Mouse (Mus musculus): ENCODE data around the gene Lyrm1. TPM values are rescaled to one million over a fixed set of nuclear protein-coding genes. Genes with fewer than 3 reads are reported as not detected.

The Lyrm1 gene
- polyA plus RNA-seq, 1 experiment, result not detected

DNA sequence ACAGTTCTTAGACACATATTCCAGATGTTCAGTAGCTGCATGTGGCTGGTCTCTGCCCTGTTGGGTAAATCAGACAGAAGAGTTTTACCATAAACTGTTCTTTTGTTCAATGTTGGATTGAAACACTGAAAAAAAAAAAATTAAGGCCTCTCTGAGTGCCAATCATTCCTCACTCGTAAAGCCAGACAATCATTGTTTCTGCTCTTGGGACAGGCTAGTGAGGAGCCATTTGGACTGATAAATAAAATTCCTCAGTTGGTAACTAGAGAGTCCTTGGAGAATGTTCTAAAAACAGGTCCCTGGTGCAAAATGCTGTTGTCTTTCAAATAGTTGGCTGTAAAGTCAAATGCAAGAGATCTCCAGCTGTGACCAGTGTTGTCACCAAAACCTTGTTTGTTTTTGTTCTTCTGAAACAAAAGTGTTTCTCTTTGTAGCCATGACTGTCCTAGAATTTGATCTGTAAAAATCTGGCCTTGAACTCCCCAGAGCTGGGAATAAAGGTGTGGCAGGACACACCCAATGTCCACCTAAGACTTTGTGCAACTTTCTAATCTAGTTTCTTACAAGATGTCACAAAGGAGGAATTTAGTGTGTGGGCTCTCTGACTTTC is 2.7 kb downstream of the Lyrm1 start:
- Histone ChIP-seq H3K4me3 (ENCODE audit: insufficient read depth, low read depth, low read length) (no peak overlapping the region), H3K27ac (ENCODE audit: insufficient read depth, low read depth, low read length) (no peak overlapping the region), H3K4me1 (ENCODE audit: control insufficient read depth, insufficient read depth, low read length) (no peaks in the 10 kb centered on the region)
- no peak for TF ChIP-seq CTCF (IDR thresholded peaks at IDR 0.05; ENCODE audit: insufficient read depth, low read depth, low read length)
- no peak for TF ChIP-seq POLR2A (IDR thresholded peaks at IDR 0.05; ENCODE audit: insufficient read depth, low read depth, low read length)
- 60% methylated on average over 1 of the region's 1 CpGs for WGBS

GRCm38 (mm10) chr7:119899386-119900057 is 3.9 kb downstream of the Lyrm1 start:
- Histone ChIP-seq H3K4me3 (ENCODE audit: insufficient read depth, low read depth, low read length) (no peak overlapping the region), H3K27ac (ENCODE audit: insufficient read depth, low read depth, low read length) (no peak overlapping the region), H3K4me1 (ENCODE audit: control insufficient read depth, insufficient read depth, low read length) (no peaks in the 10 kb centered on the region)
- 60% methylated on average over 3 of the region's 3 CpGs for WGBS
- TF ChIP-seq CTCF (IDR thresholded peaks at IDR 0.05; ENCODE audit: insufficient read depth, low read depth, low read length), result no peak
- TF ChIP-seq POLR2A (IDR thresholded peaks at IDR 0.05; ENCODE audit: insufficient read depth, low read depth, low read length), result no peak

- WGBS, result 97% methylated on average over 3 of the region's 3 CpGs
- Histone ChIP-seq H3K4me3 (ENCODE audit: insufficient read depth, low read depth, low read length) (no peak overlapping the region), H3K27ac (ENCODE audit: insufficient read depth, low read depth, low read length) (no peak overlapping the region), H3K4me1 (ENCODE audit: control insufficient read depth, insufficient read depth, low read length) (no peaks in the 10 kb centered on the region)
- TF ChIP-seq POLR2A (IDR thresholded peaks at IDR 0.05; ENCODE audit: insufficient read depth, low read depth, low read length) (no peak), CTCF (IDR thresholded peaks at IDR 0.05; ENCODE audit: insufficient read depth, low read depth, low read length) (no peak)
These were observed 11.0 kb downstream of the Lyrm1 start for GRCm38 (mm10) chr7:119906523-119907215.

- no peak for TF ChIP-seq CTCF (IDR thresholded peaks at IDR 0.05; ENCODE audit: insufficient read depth, low read depth, low read length)
- no peak for TF ChIP-seq POLR2A (IDR thresholded peaks at IDR 0.05; ENCODE audit: insufficient read depth, low read depth, low read length)
- whole genome bisulfite sequencing, result 86% methylated on average over 3 of the region's 3 CpGs
- Histone ChIP-seq H3K4me1 (ENCODE audit: control insufficient read depth, insufficient read depth, low read length) (no peaks in the 10 kb centered on the region), H3K4me3 (ENCODE audit: insufficient read depth, low read depth, low read length) (no peak overlapping the region), H3K27ac (ENCODE audit: insufficient read depth, low read depth, low read length) (no peak overlapping the region)
These were observed 16.1 kb downstream of the Lyrm1 start for GRCm38 (mm10) chr7:119911727-119912126.

DNA sequence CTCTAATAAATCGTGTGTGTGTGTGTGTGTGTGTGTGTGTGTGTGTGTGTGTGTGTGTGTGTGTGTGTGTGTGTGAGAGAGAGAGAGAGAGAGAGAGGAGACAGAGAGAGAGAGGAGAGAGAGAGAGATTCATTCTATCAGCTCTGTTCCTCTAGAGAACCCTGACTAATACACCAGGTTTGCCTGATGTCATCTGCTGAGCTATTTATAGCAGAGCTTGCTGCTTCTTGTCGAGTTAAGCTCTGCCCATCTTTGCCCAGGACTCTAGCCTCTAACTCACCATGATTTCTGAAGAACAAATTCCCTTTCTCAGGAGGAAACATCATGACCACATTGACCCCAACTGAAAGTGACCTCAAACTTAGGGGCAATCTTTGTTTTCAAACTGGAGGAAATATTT is 24.8 kb downstream of the Lyrm1 start:
- WGBS, result 15% methylated on average over 2 of the region's 2 CpGs
- peak overlapping the region; percentile 51; the same call in 1 of the 2 replicates for H3K27ac ChIP-seq (ENCODE audit: insufficient read depth, low read depth, low read length)
- H3K4me3 ChIP-seq (ENCODE audit: insufficient read depth, low read depth, low read length), result no peak overlapping the region
- TF ChIP-seq POLR2A (IDR thresholded peaks at IDR 0.05; ENCODE audit: insufficient read depth, low read depth, low read length) (no peak), CTCF (IDR thresholded peaks at IDR 0.05; ENCODE audit: insufficient read depth, low read depth, low read length) (no peak)
- H3K4me1 ChIP-seq (ENCODE audit: control insufficient read depth, insufficient read depth, low read length), result no peaks in the 10 kb centered on the region

- TF ChIP-seq POLR2A (IDR thresholded peaks at IDR 0.05; ENCODE audit: insufficient read depth, low read depth, low read length), result no peak
- no peak for TF ChIP-seq CTCF (IDR thresholded peaks at IDR 0.05; ENCODE audit: insufficient read depth, low read depth, low read length)
- no peak overlapping the region for H3K4me3 ChIP-seq (ENCODE audit: insufficient read depth, low read depth, low read length)
- H3K27ac ChIP-seq (ENCODE audit: insufficient read depth, low read depth, low read length), result no peak overlapping the region
- H3K4me1 ChIP-seq (ENCODE audit: control insufficient read depth, insufficient read depth, low read length), result no peaks in the 10 kb centered on the region
- 46% methylated on average over 4 of the region's 4 CpGs for WGBS
These were observed 25.4 kb downstream of the Lyrm1 start for GRCm38 (mm10) chr7:119921054-119921453.

DNA sequence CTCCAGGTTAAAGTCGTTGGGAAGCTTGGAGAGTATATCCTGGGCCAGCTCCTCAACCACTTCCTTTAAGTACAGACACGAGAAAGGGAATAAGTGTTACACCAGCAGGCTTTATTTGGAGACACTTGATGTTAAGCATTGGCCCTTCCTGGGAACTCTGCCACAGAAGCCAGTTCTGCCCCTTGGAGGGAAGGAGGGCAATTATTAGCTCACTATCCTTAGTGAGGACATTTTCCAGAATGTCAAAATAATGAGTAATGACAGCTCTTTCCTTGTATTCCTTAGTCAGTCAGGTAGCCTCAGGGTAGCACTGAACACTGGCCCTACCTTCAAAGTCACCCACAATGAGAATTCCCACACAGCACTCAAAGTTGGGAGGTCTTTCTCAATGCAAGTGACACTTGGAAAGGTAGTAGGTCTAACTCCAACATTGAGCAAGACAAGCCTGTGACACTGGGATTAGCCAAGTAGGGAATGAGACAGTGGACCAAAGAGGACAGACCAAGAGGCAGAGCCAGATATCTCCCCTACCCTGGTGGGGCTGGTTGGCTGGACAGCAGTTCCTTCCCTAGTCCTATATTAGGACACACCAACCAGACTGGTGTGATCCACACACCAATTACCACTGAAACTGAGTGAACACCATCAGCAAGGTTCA is 33.3 kb downstream of the Lyrm1 start:
- WGBS, result 68% methylated on average over 2 of the region's 2 CpGs
- TF ChIP-seq CTCF (IDR thresholded peaks at IDR 0.05; ENCODE audit: insufficient read depth, low read depth, low read length) (no peak), POLR2A (IDR thresholded peaks at IDR 0.05; ENCODE audit: insufficient read depth, low read depth, low read length) (no peak)
- H3K27ac ChIP-seq (ENCODE audit: insufficient read depth, low read depth, low read length), result no peak overlapping the region
- no peaks in the 10 kb centered on the region for H3K4me1 ChIP-seq (ENCODE audit: control insufficient read depth, insufficient read depth, low read length)
- H3K4me3 ChIP-seq (ENCODE audit: insufficient read depth, low read depth, low read length), result no peak overlapping the region

- TF ChIP-seq CTCF (IDR thresholded peaks at IDR 0.05; ENCODE audit: insufficient read depth, low read depth, low read length), result no peak
- no peak for TF ChIP-seq POLR2A (IDR thresholded peaks at IDR 0.05; ENCODE audit: insufficient read depth, low read depth, low read length)
- Histone ChIP-seq H3K4me3 (ENCODE audit: insufficient read depth, low read depth, low read length) (no peak overlapping the region), H3K4me1 (ENCODE audit: control insufficient read depth, insufficient read depth, low read length) (no peaks in the 10 kb centered on the region), H3K27ac (ENCODE audit: insufficient read depth, low read depth, low read length) (no peak overlapping the region)
These were observed 40.7 kb downstream of the Lyrm1 start for GRCm38 (mm10) chr7:119936321-119936720.

DNA sequence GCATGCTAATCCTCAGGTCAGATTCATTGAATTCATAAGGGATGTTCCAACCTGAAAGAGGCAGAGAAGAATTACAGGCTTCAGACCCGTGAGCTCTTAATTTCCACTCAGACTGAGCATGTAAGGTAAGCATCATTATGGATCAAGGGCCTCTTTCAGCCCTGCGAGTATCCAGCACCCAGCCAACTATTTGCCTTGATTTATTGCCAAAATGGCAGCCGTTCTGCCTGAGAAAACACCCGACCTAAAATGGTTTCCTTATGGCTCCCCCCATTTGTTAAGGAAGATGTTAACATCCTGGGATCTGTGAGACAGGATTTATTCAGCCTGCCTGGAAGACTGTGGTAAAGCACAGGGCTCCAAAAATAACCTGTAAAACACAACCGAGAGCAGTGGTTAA is 41.4 kb downstream of the Lyrm1 start:
- 49% methylated on average over 5 of the region's 5 CpGs for WGBS
- no peak overlapping the region for H3K27ac ChIP-seq (ENCODE audit: insufficient read depth, low read depth, low read length)
- no peak overlapping the region for H3K4me3 ChIP-seq (ENCODE audit: insufficient read depth, low read depth, low read length)
- no peak for TF ChIP-seq CTCF (IDR thresholded peaks at IDR 0.05; ENCODE audit: insufficient read depth, low read depth, low read length)
- TF ChIP-seq POLR2A (IDR thresholded peaks at IDR 0.05; ENCODE audit: insufficient read depth, low read depth, low read length), result no peak
- no peaks in the 10 kb centered on the region for H3K4me1 ChIP-seq (ENCODE audit: control insufficient read depth, insufficient read depth, low read length)

Measured in olfactory bulb, adult 2 months (tissue).